ENCODE assay signal across 24 mouse cellular contexts in genomic region chr8:93825317-93825716, GRCm38 (mm10). TPM values are rescaled to one million over a fixed set of nuclear protein-coding genes. Genes with fewer than 3 reads are reported as not detected.
A peak's percentile ranks its signal among the peaks of the same experiment; 100 is the strongest.
DNase-seq lines count a peak whose midpoint lies in the region; ATAC-seq and TF ChIP-seq lines count a peak whose summit lies in the region.
"Had no signal": no experiment of that assay in that cellular context is flagged by ENCODE, and none has a peak within 500 bp of the region (broad histone marks: within the 10 kb centered on the region; RNA-seq: fewer than 3 reads in every experiment).

No protein-coding gene starts in this region.

- ATAC-seq in lung, embryonic 15.5 days (ENCODE audit: borderline replicate concordance, extremely low read depth, low FRiP score, low TSS enrichment), result peak; percentile 59; the same call in 1 of the 2 replicates
- no peak for ATAC-seq in forebrain, postnatal 0 days
- ATAC-seq: CD4-positive, CD25-positive, alpha-beta regulatory T cell, adult 4 months; forebrain, embryonic 14.5 days; liver, embryonic 12.5 days; midbrain, embryonic 15.5 days had no signal

- no peak overlapping the region for H3K4me2 ChIP-seq in lung, embryonic 15.5 days
- no peak overlapping the region for H3K4me2 ChIP-seq in forebrain, postnatal 0 days (ENCODE audit: low read depth)
- H3K4me2 ChIP-seq: embryonic facial prominence, embryonic 15.5 days; heart, embryonic 11.5 days; hindbrain, embryonic 15.5 days; limb, embryonic 13.5 days; liver, embryonic 12.5 days; midbrain, embryonic 15.5 days; neural tube, embryonic 12.5 days had no signal

- peak overlapping the region; percentile 32; the same call in 1 of the 2 replicates for H3K27ac ChIP-seq in layer of hippocampus, adult 2 months
- H3K27ac ChIP-seq in lung, embryonic 15.5 days, result no peak overlapping the region
- no peak overlapping the region for H3K27ac ChIP-seq in forebrain, postnatal 0 days (ENCODE audit: low read depth, low read length)
- H3K27ac ChIP-seq: embryonic facial prominence, embryonic 15.5 days; hindbrain, embryonic 15.5 days; limb, embryonic 13.5 days; liver, embryonic 12.5 days; macrophage; midbrain, embryonic 15.5 days; neural tube, embryonic 12.5 days had no signal

- 31% methylated on average over 4 of the region's 4 CpGs for WGBS in lung, embryonic 15.5 days
- 72% methylated on average over 4 of the region's 4 CpGs for WGBS in forebrain, postnatal 0 days

- H3K4me1 ChIP-seq in lung, embryonic 15.5 days, result no peaks in the 10 kb centered on the region
- 0 out of 2 replicates have a peak, but pooled peaks cover 6% of the 10 kb centered on the region for H3K4me1 ChIP-seq in forebrain, postnatal 0 days (ENCODE audit: insufficient read depth)
- H3K4me1 ChIP-seq: embryonic facial prominence, embryonic 15.5 days; liver, embryonic 12.5 days had no signal

- no peaks in the 10 kb centered on the region for H3K9me3 ChIP-seq in lung, embryonic 15.5 days
- no peaks in the 10 kb centered on the region for H3K9me3 ChIP-seq in forebrain, postnatal 0 days (ENCODE audit: low read length)
- H3K9me3 ChIP-seq: embryonic facial prominence, embryonic 15.5 days; hindbrain, embryonic 15.5 days; limb, embryonic 13.5 days; liver, embryonic 12.5 days; midbrain, embryonic 15.5 days; neural tube, embryonic 12.5 days had no signal

- no peak overlapping the region for H3K9ac ChIP-seq in lung, embryonic 15.5 days
- H3K9ac ChIP-seq in forebrain, postnatal 0 days, result no peak overlapping the region
- H3K9ac ChIP-seq: embryonic facial prominence, embryonic 15.5 days; hindbrain, embryonic 15.5 days; limb, embryonic 13.5 days; liver, embryonic 12.5 days; midbrain, embryonic 15.5 days; neural tube, embryonic 12.5 days had no signal

- H3K36me3 ChIP-seq in lung, embryonic 15.5 days, result no peaks in the 10 kb centered on the region
- H3K36me3 ChIP-seq in forebrain, postnatal 0 days (ENCODE audit: insufficient read depth), result 0 out of 2 replicates have a peak, but pooled peaks cover 24% of the 10 kb centered on the region
- H3K36me3 ChIP-seq: embryonic facial prominence, embryonic 15.5 days; limb, embryonic 13.5 days; liver, embryonic 12.5 days had no signal

- peak; percentile 6 for DNase-seq in cerebellum, adult 8-10 months
- no peak for DNase-seq in cerebellum, adult 9-10 months
- no peak for DNase-seq in layer of hippocampus, adult 2 months (ENCODE audit: low spot score in 2 of 2)
- no peak for DNase-seq in layer of hippocampus, adult 9-10 months (ENCODE audit: low spot score)
- DNase-seq in lung, postnatal 36 days, result peak; percentile 81
- DNase-seq in forebrain, postnatal 0 days, result no peak
- no peak for DNase-seq in embryo, embryonic 10.5 days (ENCODE audit: low spot score)
- DNase-seq: embryo, embryonic 11 days; gastrocnemius, postnatal 14 days; kidney, adult 9 months; kidney, postnatal 14 days; retina, postnatal 1 day had no signal

- no peak for TF ChIP-seq CTCF in layer of hippocampus, adult 2 months (conservative IDR thresholded peaks at IDR 0.05)
- no peak for TF ChIP-seq CTCF in forebrain, postnatal 0 days (IDR thresholded peaks at IDR 0.05; ENCODE audit: low read depth)

- no peak overlapping the region for H3K4me3 ChIP-seq in layer of hippocampus, adult 2 months
- H3K4me3 ChIP-seq in lung, embryonic 15.5 days, result no peak overlapping the region
- H3K4me3 ChIP-seq in forebrain, postnatal 0 days (ENCODE audit: low read depth, low read length), result no peak overlapping the region
- H3K4me3 ChIP-seq: embryonic facial prominence, embryonic 15.5 days; hindbrain, embryonic 15.5 days; limb, embryonic 13.5 days; liver, embryonic 12.5 days; midbrain, embryonic 15.5 days; neural tube, embryonic 12.5 days had no signal

- H3K27me3 ChIP-seq in lung, embryonic 15.5 days, result no peaks in the 10 kb centered on the region
- H3K27me3 ChIP-seq in forebrain, postnatal 0 days (ENCODE audit: insufficient read depth, low read length), result no peaks in the 10 kb centered on the region
- H3K27me3 ChIP-seq: embryonic facial prominence, embryonic 15.5 days; hindbrain, embryonic 15.5 days; limb, embryonic 13.5 days; midbrain, embryonic 15.5 days; neural tube, embryonic 12.5 days had no signal

RNA-seq across cellular contexts. Expression of gene Gnao1, which starts 15.6 kb away (rescaled TPM):
- total RNA-seq in layer of hippocampus, adult 2 months (2021), result 100 to 1,000 TPM; 662 to 678 TPM
- 3.4 and 3.5 TPM in 2 replicates for polyA plus RNA-seq in lung, embryonic 15.5 days (2015; fragmentation: Nextera tagmentation; extraction: Ambion mirVana)
- 273 and 314 TPM in 2 replicates for total RNA-seq in forebrain, postnatal 0 days (2014; rRNA removed)
- polyA plus RNA-seq in forebrain, postnatal 0 days (2015; fragmentation: Nextera tagmentation; extraction: Ambion mirVana), result 239 and 301 TPM in 2 replicates
- total RNA-seq: hematopoietic stem cell, adult 5-6 weeks had no signal
- polyA plus RNA-seq: macrophage had no signal

Comparison
In these comparisons a context has a peak if more than half of its experiments do, and no peak if none do; other contexts are left out.
1. DNase-seq: peak in cerebellum, adult 8-10 months (single experiment) and lung, postnatal 36 days (single experiment); none in cerebellum, adult 9-10 months (single experiment), layer of hippocampus, adult 2 months (0 of 2), layer of hippocampus, adult 9-10 months (single experiment), forebrain, postnatal 0 days (single experiment) and embryo, embryonic 10.5 days (single experiment).